Mouse (Mus musculus): Measurements from ENCODE around the gene Kmt2a.

The Kmt2a gene

GRCm38 (mm10) chr9:44881221-44881871 lies at the start of gene Kmt2a:
Gene Kmt2a, minus strand, starts transcription at chr9:44881296.
- WGBS, result under 1% methylated on average over 60 of the region's 71 CpGs

GRCm38 (mm10) chr9:44921543-44921942 lies 40.4 kb upstream of the Kmt2a start:
- WGBS, result 69% methylated on average over 2 of the region's 2 CpGs

GRCm38 (mm10) chr9:44921123-44921468 lies 40.0 kb upstream of the Kmt2a start:
- WGBS, result under 1% methylated on average over 8 of the region's 8 CpGs

- WGBS, result under 1% methylated on average over 48 of the region's 48 CpGs
These were observed 39.5 kb upstream of the Kmt2a start, which contains the start of gene Atp5l for GRCm38 (mm10) chr9:44920374-44921122. Gene Atp5l, minus strand, starts transcription at chr9:44920742.

DNA sequence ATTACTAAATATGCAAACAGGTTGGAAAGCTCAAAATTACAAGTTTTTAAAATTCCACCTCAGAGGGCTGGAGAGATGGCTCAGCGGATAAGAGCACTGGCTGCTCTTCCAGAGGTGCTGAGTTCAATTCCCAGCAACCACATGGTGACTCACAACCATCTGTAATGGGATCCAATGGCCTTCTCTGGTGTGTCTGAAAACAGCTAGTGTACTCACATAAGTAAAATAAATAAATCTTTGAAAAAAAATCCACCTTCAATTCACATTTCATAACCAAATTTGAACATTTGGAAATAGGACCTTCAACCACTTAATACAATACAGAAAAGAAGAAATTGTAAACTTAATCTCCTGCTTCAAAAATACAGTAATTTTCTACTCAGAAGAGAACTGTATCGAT lies 38.5 kb upstream of the Kmt2a start:
- 16% methylated on average over 2 of the region's 2 CpGs for WGBS

DNA sequence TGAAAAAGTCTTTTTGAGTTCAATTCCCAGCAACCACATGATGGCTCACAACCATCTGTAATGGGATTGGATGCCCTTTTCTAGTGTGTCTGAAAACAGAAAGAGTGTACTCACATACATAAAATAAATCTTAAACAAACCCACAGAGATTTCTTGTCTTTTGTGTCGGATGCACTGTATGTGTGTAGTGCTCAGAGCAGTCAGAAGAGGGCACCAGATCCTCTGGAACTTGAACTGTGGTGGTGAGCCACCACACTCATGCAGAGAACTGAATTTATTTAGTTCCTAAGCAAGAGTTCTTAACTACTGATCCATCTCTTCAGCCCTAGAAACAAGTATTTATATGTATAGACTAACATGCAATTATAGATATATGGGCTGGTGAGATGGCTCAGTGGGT lies 35.1 kb upstream of the Kmt2a start:
- 18% methylated on average over 1 of the region's 1 CpGs for WGBS

DNA sequence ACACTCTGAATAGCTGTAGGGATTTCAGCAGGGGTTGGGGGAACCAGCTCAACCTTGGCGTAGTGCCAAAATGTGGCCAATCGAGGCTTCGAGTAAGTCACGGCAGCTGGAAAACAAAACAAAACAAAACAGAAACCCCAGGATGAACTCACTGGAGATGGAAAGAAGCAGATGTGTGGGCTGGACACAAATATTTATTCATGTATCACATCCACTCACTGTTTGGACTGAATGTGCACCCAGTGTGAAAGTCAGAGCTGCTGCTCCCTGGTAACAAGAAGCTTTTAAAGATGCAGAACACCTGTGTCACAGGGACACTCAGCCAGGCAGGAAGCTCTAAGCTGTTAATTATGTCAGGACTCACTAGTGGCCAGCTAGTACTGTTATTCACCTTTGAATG lies 33.6 kb upstream of the Kmt2a start:
- WGBS, result 18% methylated on average over 4 of the region's 4 CpGs

DNA sequence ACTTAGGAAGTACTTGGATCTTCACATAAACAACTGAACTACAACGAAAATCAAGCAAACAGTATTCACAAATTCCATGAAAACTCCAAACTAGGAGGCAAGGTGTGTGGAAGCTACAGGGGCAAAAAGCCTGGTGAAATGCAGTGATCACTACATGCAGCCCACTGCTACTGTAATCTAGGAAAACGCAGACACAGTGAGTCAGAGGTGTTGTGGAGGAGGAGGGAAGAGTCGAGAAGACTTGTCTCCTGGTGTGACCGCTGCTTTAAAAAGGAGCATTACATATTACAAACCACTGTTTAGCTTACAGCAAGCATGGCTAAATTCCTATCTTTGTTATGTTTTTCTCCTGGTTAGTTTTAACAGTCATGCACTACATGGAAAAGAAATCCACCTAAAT lies 30.3 kb upstream of the Kmt2a start:
- 46% methylated on average over 4 of the region's 4 CpGs for WGBS

GRCm38 (mm10) chr9:44905620-44906019 lies 24.5 kb upstream of the Kmt2a start:
- WGBS, result 26% methylated on average over 4 of the region's 4 CpGs

- 21% methylated on average over 5 of the region's 5 CpGs for WGBS
These were observed 23.9 kb upstream of the Kmt2a start for GRCm38 (mm10) chr9:44904964-44905363.

GRCm38 (mm10) chr9:44903856-44904255 lies 22.8 kb upstream of the Kmt2a start:
- 85% methylated on average over 4 of the region's 4 CpGs for WGBS

DNA sequence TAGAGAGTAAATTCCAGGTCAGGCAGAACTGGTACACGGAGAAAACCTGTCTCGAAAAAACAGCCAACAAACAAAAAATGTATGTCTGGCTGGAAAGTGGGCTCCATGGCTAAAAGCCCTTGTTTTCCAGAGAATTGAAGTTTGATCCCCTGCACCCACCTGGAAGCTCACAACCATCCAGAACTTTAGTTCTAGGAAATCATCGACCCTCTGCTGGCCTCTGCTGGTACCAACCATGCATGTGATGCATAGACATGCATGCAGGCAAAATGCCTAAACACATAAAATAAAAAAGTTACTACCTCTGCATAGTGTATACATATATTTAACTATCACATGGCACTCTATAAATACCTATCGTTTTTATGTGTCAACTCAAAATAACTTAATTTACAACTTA lies 19.3 kb upstream of the Kmt2a start:
- 77% methylated on average over 4 of the region's 4 CpGs for WGBS

DNA sequence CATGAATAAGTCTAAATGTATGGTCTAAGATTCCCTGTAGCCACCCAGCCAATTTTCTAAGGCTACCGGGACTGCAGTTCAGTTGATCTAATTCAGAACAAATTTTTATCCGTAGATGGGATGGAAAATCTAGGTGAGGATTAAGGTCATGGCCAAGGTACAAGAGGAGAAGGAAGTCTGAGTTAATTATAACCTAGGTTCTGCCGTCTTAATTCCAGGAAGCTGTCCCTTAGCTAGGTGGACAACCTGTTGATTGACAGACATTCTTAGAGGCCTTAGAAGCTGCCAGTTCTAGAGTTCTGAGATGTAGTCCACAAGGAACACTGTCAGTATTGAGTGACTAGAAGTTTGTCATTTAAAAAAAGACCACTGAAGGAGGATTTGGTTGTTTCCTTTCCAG lies 18.6 kb upstream of the Kmt2a start:
- WGBS, result 80% methylated on average over 3 of the region's 3 CpGs

- WGBS, result 48% methylated on average over 4 of the region's 4 CpGs
These were observed 15.9 kb upstream of the Kmt2a start for GRCm38 (mm10) chr9:44897024-44897423.

DNA sequence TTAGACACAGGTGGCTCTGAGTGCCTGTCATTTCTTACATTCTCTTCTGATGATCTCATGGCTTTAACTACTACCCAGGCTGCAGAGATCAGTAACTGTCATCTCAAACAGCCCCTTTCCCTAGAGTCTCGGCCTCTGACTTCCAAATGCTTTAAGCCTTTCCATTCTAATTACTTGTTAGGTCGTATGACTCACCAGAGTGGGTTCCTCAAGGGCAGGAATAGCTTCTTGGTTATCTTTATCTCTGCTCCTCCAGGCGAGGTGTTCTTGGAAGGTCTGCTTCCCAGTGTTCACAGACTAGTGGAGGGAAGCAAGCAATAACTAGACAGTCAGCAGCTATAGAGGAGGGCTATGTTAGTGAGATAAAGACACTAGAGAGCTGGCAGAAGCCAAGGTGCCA lies 11.6 kb upstream of the Kmt2a start:
- WGBS, result 53% methylated on average over 3 of the region's 3 CpGs

DNA sequence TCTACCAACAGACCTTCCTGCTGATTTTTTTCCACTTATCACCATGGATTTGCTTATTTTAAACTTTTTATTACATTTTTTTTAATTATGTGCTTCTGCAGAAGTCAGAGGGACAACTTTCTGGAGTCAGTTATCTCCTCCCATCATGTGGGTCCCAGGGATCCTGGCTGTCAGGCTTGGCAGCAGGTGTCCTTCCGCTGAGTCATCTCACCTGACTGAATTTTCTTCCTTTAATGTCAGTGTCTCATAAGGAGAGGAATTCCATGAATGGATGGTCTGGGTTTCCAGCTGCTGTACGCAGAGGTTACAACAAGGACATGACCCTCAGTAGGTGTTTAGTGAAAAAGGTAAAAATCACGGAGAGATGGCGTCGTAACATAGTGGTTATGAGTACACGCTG lies 10.1 kb upstream of the Kmt2a start:
- WGBS, result 92% methylated on average over 6 of the region's 6 CpGs

- 64% methylated on average over 2 of the region's 2 CpGs for WGBS
These were observed 9.0 kb upstream of the Kmt2a start for GRCm38 (mm10) chr9:44890122-44890521.

DNA sequence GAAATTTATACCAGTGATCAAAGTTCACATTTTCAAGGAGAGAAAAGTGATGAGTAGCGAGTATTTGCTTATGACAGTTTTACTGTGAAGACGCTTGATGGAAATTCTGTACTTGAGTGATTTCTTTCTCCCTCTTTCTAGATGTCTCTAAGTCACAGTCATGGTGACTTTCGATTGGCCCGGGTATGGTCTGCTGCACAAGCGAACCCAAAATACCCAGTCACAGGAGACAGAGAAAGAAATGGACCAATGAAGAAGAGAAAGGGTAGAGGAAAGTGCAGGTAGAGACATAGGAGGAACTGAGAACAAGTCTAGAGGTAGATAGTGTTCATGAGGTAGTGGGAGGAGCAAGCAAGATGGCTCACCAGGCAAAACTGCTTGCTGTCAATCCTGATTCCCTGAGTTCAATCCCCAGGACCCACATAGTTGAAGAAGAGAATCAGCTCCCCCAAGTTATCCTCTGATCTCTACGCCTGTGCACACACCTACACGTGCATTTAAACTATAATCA lies 7.1 kb upstream of the Kmt2a start:
- 90% methylated on average over 7 of the region's 7 CpGs for WGBS

DNA sequence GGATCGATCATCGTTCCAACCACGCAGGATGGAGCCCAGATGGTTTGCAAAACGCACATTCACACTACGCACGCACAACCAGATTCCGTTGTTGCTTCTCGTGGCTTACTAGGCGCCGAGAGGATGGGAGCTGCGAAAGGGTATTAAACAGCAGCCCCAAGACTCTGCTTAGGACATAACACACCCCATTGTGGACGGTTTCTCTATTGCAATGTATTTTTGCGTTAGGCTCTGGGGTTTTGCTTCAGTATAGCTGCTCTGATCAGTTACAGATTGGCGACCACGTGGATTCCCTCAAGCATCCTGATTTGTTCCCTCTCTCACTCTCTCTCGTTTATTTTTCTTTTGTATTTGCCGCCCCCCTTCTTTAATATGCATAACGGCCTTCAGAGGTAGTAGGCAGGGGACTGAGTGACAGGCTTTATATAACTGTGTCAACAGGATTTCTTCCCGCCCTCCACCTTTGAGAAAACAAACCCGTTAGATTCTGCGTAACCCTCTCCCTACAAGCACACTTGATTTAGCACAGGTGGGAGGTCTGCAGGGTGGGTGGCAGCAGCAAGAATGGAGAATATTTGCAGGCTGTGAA lies 2.0 kb upstream of the Kmt2a start:
- under 1% methylated on average over 21 of the region's 21 CpGs for WGBS

GRCm38 (mm10) chr9:44882436-44882980 lies 1.4 kb upstream of the Kmt2a start:
- WGBS, result under 1% methylated on average over 26 of the region's 27 CpGs

DNA sequence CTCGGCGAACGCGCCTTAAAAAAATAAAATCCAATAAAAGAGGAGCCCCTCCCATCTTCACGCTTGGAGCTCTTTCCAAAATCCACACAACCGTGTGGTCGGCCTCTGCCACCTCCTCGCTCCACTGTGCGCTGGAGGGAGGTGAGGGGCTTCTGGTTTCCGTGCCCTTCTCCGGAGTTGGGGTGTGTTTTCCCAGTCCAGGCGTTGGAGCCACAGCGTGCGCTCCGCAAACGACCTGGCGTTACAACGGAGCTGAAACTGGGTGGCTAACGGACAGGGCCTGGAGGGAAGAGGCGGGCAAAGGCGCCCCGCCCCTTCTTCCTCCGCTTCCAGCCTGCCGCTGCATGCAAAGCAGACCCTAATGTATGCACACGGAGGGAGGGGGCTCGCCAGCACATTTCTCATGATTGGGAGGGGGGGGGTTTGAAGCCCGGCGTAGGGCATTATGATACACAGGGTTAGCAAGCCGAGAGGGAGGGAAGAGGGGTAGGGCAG lies 892 bp upstream of the Kmt2a start:
- WGBS, result under 1% methylated on average over 29 of the region's 29 CpGs

DNA sequence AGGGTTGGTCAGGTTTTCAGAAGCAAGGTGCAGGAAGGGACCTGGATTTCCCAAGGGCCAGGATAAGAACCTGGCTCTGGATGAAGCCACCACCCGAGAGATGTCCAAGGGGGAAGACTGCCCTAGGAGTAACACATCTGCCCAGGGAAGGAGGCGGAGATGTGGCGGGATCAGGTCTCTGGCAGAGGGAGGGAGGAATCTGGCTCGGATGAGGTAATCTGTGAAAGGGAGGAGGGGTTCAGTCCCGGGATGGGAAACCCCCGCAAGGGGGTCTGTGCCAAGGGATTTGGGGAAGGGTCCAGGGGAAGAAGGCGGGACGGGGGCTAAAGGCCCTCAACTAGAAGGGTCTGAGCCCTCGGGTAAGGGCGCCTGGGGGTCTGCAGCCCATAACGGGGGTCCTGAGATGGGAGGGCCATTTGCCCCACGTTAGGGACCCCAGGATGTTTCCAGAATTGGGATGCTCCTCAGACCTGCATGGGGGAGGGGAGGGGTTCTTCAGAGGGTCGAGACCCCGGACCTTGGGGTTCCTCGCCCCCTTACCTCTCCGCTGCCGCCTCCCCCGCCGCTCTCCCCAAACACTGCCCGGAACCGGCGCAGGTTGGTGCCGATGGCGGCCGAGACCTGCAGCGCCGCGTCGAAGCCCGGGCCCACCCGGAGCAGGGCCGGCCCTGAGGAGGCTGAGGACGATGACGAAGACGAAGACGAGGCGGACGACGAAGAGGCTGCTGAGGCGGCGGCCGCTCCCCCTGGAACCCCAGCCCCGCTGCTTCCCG lies 601 bp downstream of the Kmt2a start:
- under 1% methylated on average over 43 of the region's 44 CpGs for WGBS

Measured in cerebral cortex, adult 2 months (tissue).